Mouse (Mus musculus) bone marrow, adult 2 months (tissue): ENCODE data around the gene Faf1. TPM values are rescaled to one million over a fixed set of nuclear protein-coding genes. Genes with fewer than 3 reads are reported as not detected.

Experiments used
- H3K27ac ChIP-seq: fragments of 200-500 bp; 2 replicates; pipeline ENCODE4 v1.5.1; 2012; ENCODE audit warnings: low read depth, mild to moderate bottlenecking, control low read depth, inconsistent platforms, low read length; ENCODE audit not compliant: control insufficient read depth, poor library complexity, insufficient read depth
- H3K4me1 ChIP-seq: fragments of 200-500 bp; 2 replicates; pipeline ENCODE4 v1.6.1; 2011; ENCODE audit warnings: low read length; ENCODE audit not compliant: control insufficient read depth, insufficient read depth
- H3K4me3 ChIP-seq: fragments of 200-500 bp; replicated peaks from 2 replicates; pipeline ENCODE3; 2011; ENCODE audit warnings: mild to moderate bottlenecking, low read depth, low read length, control low read depth; ENCODE audit not compliant: control insufficient read depth
- CTCF ChIP-seq: fragments of 200-500 bp; IDR thresholded peaks from 2 replicates; pipeline ENCODE4 v1.5.1; 2011; ENCODE audit warnings: low read length, control low read depth; ENCODE audit not compliant: control insufficient read depth, insufficient read depth
- POLR2A ChIP-seq: fragments of 200-500 bp; IDR thresholded peaks from 2 replicates; pipeline ENCODE4 v1.6.1; 2011; ENCODE audit warnings: low read depth, mild to moderate bottlenecking, control low read depth, low read length, borderline replicate concordance; ENCODE audit not compliant: control insufficient read depth
- WGBS: fragments of 180-500 bp; shearing (Covaris S2); methylation state at CpG from one replicate; pipeline ENCODE4 v1.1.7; 2018; 5-methylcytosine and 5-hydroxymethylcytosine counted together
- polyA plus RNA-seq: library from polyadenylated mRNA; stranded (reverse); fragments of >200 nt; gene quantifications from 2 replicates; pipeline ENCODE4 v1.2.4, GENCODE M21; 2011; ENCODE audit warnings: low replicate concordance; ENCODE audit not compliant: missing spikeins, insufficient read depth, insufficient read length

Gene Faf1
- polyA plus RNA-seq, 1 experiment = 22.5 TPM

DNA sequence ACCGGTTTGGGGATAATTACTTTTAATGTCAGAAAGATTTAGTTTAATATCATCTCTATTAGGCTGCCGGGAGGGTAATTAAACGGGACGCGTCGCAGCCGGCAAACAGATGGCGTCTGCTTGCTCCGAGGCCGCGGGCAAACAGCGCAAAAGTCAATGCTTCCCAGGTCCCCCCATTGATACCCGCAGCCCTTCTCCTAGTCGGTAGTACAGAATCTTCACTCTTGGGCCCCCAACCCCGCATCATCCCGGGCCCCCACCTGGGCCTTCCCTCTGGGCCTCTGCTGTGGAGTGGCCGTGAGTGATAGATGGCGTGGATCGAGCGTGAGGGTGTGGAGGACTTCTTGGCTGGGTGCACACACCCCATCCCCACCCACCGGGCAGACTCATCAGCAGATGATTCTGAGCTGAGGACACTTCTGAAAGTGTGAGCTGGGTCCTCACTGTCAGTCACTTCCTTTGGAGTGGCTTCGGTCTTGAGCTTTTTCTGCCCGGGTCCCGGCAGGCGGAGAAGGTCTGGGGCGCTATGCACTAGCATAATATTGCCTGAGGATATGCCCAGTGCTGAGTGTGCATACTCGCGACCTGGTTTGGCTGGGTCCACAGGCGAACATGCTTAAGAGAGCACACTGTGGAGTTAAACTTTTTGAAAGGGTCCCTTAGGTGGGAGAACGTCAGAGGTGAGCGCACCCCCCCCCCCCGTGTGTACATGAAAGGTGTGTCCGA lies 298.4 kb downstream of the Faf1 start:
- Histone ChIP-seq H3K27ac (no peak overlapping the region), H3K4me1 (no peaks in the 10 kb centered on the region), H3K4me3 (no peak overlapping the region)
- no peak for TF ChIP-seq CTCF
- TF ChIP-seq POLR2A = no peak
- 6% methylated on average over 33 of the region's 33 CpGs for WGBS

DNA sequence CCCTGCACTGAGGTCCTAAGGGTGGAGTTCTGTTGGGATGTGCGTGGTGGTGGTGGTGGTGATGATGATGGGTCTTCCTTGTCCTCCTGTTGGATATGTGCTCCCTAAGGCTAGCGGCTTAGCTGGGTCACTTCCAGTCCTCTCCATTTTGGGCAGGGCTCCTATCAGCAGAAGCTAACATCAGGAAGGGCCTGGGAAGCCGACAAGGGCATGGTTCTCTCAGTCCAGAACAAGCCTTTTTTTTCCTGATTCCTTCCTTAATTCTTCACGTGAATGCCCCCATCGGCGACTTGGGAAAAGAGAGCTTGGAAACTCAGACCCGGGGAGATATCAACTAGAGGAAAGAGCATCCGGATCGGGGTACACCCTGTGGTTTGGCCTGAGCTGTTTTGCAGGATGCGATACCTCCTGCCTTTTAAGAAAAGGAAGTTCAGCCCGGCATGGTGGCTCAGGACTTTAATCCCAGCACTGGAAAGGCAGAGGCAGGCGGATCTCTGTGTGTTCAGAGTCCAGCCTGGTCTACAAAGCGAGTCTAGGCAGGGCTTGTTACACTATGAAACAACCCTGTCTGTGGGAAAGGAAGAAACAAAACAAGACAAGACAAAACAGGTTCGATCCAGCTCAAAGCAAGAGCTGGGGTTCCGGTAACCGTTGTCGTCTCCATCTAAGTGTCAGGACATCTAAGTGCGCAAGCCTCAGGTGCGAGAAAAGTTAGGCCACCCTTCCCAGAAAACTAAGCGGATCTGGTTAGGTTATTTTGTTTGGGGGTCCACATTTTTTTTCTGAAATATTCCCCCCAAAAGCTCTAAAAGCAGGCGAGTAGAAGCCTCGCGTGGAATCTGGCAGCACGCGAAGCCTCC lies 299.2 kb downstream of the Faf1 start:
- no peaks in the 10 kb centered on the region for H3K4me1 ChIP-seq
- H3K27ac ChIP-seq = no peak overlapping the region
- H3K4me3 ChIP-seq = no peak overlapping the region
- 18% methylated on average over 25 of the region's 25 CpGs for WGBS
- no peak for TF ChIP-seq POLR2A
- no peak for TF ChIP-seq CTCF

DNA sequence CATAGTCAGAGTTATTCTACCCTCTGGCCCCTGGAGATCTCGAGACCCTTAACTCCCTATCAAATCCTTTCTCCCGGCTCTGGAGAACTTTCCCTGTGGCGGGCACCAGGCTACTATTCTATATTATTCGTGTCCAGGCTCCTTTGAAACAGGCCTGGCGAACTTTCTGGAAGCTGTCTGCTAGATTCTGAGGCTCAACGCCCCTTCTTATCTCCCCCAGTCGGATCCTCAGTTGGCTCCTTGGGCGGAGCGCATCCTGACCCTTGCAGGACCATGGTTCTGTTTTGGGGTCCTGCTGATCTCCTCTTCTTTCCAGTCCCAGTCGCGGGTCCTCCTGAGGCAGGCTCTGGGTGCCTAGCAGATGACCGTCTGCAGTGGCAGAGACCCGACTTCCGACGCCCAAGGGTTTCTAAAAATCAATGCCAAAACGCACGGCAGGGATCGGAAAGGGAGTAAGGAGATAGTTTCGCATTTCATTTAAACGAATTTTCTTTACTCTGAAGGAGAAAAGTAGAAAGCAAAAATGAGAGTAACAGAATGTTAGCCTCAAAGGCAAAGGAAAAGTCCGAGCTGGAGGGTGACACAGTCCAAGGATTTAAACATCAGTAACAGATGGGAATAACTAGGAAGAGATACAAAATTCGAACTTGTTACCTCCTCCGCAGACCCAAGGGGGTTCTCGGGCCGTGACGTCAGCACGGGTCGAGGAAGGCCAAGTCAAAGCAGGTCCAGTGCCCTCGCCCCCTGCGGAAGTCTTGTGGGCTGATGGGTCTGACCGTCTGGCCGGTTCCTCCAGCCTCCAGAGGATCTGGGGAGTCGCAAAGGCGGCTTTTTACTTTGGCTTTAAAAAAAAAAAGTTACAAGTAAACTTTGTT lies 300.1 kb downstream of the Faf1 start:
- Histone ChIP-seq H3K4me3 (no peak overlapping the region), H3K27ac (no peak overlapping the region), H3K4me1 (no peaks in the 10 kb centered on the region)
- TF ChIP-seq CTCF (no peak), POLR2A (no peak)
- 6% methylated on average over 34 of the region's 34 CpGs for WGBS

DNA sequence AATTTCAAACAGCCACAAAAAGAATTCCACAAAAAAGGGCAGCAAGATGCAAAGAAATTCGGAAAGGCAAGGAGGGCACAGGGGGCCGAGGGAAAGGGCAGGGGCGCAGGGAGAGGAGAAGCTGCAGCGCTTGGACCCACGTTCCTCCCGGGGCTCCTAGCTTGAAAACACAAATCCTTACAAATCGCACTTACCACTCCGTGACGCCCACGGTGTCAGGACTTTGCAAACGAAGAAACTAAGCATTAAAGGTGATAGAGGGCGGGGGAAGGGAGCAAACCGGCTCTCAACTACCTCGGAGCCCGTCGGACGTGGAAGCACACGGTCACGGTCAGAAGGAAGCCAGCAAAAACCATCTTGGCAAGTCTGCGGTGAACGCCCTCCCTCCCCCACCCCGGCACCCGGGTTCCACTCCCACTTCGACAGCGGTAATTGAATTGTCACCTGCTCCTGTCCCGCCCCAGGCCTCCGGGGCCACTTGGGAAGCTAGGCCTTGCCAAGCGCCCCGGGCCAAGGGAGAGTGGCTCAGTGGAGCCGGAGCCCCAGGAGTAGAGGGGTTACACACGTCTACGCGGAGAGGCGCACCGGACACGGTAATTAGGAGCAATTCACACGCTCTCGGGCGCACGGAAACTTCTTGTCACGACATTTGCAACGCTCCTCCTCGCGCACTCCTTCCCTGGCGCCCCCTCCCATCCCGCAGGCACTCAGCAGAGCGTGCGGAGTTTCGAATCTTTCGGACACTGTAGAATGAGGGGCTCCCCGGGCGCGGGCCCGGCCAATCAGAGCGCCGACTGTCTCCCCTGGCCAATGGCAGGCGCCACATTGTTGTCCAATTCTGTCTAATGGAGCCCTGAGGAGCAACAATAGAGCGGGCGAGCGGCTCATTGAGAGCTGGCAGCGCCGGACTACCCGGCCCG lies 301.0 kb downstream of the Faf1 start, which contains the start of gene Dmrta2:
Gene Dmrta2 (plus strand): TSS at position 906 of the 920 bp plus-strand sequence.
- Histone ChIP-seq H3K27ac (no peak within 1 kb of the TSS), H3K4me1 (no peaks in the 10 kb centered on the region), H3K4me3 (no peak within 1 kb of the TSS)
- TF ChIP-seq POLR2A (no peak), CTCF (no peak)
- 3% methylated on average over 64 of the region's 64 CpGs for WGBS

DNA sequence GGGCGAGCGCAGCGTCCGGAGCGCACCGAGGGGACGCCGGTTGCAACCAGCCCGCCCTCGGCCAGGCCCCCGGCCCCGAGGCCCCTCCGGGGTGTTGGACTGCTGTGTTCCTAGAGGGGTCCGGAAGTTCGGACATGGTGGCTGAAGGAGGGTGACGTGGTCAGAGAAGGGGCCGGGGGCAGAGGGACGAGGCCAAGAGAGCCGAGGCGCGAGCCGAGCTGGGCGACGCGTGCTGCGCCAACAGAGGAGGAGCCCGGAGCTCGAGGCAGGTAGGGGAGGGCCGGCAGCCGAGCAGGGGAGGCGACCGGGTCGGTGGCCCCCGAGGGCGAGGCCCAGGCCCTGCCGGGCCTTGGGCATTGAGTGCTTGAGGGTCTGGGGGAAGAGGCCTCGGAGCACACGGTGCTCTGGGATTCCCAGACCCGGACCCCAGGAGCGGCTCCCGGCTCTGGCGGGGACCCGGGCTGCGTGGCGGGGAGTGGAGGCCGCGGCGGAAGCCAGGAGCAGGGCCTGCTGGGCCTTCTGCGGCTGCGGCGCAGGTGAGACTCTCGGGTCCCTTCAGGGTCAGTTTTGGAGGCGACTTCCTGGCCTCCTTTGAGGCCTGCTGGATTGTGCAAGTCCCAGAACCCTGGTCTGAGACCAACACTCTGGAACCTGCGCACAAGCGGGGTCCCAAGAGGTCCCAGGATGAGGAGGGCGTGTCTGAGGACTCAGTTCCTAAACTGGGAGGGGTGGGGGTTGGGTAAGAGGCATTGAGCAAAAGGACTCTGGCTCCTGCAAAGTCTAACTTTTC lies 301.9 kb downstream of the Faf1 start:
- Histone ChIP-seq H3K27ac (no peak overlapping the region), H3K4me1 (no peaks in the 10 kb centered on the region), H3K4me3 (no peak overlapping the region)
- WGBS = 2% methylated on average over 56 of the region's 56 CpGs
- TF ChIP-seq POLR2A (no peak), CTCF (no peak)

DNA sequence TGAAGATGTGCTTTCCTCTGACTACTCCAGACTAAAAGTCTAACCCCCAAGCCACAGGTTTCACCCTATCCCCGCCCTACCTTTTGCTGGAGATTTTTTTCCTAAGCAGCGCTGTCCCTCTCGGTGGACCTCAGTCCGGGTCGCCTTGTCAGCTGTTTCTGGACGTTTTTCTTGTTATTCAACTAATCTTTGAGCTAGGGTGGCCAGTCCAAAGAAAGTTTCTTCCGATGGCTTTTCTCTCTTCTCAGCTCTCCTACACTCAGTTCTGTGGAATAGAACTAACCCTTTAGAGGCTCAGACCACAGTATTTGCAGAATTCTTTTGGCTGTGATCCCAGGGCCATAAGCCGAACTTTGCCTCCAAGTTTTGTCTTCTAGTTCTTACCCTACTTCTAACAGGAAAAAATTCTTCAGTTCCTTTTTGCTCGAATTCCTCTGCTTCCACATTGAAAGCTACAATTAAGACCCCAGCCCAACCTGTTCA lies 302.5 kb downstream of the Faf1 start:
- WGBS = 5% methylated on average over 9 of the region's 9 CpGs
- TF ChIP-seq POLR2A = no peak
- Histone ChIP-seq H3K4me1 (no peaks in the 10 kb centered on the region), H3K4me3 (no peak overlapping the region), H3K27ac (no peak overlapping the region)
